Mouse (Mus musculus): ENCODE results near the gene Sit1.

- peak; percentile 31 for TF ChIP-seq CTCF (IDR thresholded peaks at IDR 0.05; ENCODE audit: low read depth, low read length)
- no peak for TF ChIP-seq POLR2A (IDR thresholded peaks at IDR 0.05; ENCODE audit: insufficient read depth, low read length)
These were observed 6.9 kb downstream of the Sit1 start for GRCm38 (mm10) chr4:43476604-43477003.
